Mouse (Mus musculus) thymus, adult 2 months (tissue): ENCODE measurements around the gene Dscam.

Experiments
- CTCF ChIP-seq: fragments of 200-500 bp; IDR thresholded peaks from 2 replicates; pipeline ENCODE4 v1.5.1; 2012; ENCODE audit warnings: mild to moderate bottlenecking, control low read depth, low read length, moderate library complexity, borderline replicate concordance; ENCODE audit not compliant: control insufficient read depth, poor library complexity, insufficient read depth; ENCODE audit errors: extremely low read depth
- POLR2A ChIP-seq: fragments of 200-500 bp; IDR thresholded peaks from 2 replicates; pipeline ENCODE4 v1.6.1; 2012; ENCODE audit warnings: mild to moderate bottlenecking, low read length, control low read depth, moderate library complexity; ENCODE audit not compliant: control insufficient read depth, poor library complexity, insufficient read depth; ENCODE audit errors: extremely low read depth

GRCm38 (mm10) chr16:96655548-96655947 lies 515.0 kb downstream of the Dscam start:
- TF ChIP-seq POLR2A: no peak
- TF ChIP-seq CTCF: no peak
